Mouse (Mus musculus) CD4-positive, CD25-positive, alpha-beta regulatory T cell (primary cell): ENCODE measurements around the gene Cts3. TPM values are rescaled to one million over a fixed set of nuclear protein-coding genes. Genes with fewer than 3 reads are reported as not detected.

Experiments used
- polyA plus RNA-seq: library from polyadenylated mRNA; unstranded; fragments of 100-300 nt; shearing (Covaris generic); gene quantifications from one replicate; pipeline ENCODE4 v1.2.1, GENCODE M21; 2017

The Cts3 gene
- polyA plus RNA-seq = not detected

DNA sequence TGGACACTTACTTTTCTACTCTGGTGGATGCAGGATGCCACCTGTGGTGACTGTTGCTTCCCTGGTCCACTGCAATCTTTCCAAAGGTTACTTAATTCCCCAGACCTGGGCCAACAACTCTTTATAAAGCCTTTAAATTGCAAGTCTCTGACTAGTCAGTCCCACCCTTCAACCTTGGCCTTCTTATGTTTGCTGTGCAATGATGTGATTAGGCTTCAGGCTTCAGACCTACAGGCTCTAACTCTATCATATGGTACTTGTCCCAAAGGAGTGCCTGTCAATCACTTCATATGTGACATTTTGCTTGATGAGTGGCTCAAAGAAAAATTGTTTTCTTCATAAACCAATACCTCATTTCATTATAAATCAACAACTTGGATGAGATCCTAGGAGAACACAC lies at the start of gene Cts3:
Gene Cts3, minus strand, starts transcription at position 101 of the 400 bp plus-strand sequence.

DNA sequence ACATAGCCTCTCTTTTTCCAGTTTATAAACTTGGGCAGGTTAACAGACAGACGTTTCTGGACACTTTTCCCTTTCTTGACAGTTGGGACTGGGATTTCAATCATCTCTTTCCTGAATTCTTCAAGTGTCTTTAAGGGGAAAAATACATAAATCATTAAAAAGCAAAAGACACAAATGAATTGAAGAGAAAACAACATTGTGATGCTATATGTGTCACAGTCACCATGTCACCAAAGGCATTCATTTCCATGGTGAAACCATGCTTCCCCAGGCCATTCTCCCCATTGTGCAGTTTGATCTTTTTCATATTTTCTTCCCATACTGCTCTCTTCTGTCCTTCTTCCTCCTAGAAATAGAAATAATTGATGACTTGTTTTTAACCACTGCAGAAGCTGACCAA lies 1.9 kb downstream of the Cts3 start, which contains the start of gene Gm49352:
Gene Gm49352, minus strand, starts transcription at position 101 of the 400 bp plus-strand sequence.

DNA sequence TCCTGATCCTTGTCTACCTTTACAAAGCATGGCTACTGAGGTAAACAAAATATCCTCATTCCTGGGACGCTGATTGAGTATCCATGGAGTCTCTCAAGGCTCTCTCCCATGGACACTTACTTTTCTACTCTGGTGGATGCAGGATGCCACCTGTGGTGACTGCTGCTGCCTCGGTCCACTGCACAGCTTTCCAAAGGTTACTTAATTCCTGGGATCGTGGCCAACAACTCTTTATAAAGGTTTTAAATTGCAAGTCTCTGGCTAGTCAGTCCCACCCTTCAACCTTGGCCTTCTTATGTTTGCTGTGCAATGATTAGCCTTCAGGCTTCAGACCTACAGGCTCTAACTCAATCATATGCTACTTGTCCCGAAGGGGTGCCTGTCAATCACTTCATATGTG lies 28.3 kb downstream of the Cts3 start, which contains the start of gene Ctsm:
Gene Ctsm, minus strand, starts transcription at position 209 of the 400 bp plus-strand sequence.

Other genes with a start within 250 kb of the Cts3 start
- not detected for gene Cts7, start 211.9 kb downstream of the Cts3 start, polyA plus RNA-seq
- not detected for gene Ctsm, start 28.3 kb downstream of the Cts3 start, polyA plus RNA-seq
- not detected for gene Gm49352, start 2.0 kb downstream of the Cts3 start, polyA plus RNA-seq